Comparison of ENCODE assay signal across 8 mouse cellular contexts in the genomic region with DNA sequence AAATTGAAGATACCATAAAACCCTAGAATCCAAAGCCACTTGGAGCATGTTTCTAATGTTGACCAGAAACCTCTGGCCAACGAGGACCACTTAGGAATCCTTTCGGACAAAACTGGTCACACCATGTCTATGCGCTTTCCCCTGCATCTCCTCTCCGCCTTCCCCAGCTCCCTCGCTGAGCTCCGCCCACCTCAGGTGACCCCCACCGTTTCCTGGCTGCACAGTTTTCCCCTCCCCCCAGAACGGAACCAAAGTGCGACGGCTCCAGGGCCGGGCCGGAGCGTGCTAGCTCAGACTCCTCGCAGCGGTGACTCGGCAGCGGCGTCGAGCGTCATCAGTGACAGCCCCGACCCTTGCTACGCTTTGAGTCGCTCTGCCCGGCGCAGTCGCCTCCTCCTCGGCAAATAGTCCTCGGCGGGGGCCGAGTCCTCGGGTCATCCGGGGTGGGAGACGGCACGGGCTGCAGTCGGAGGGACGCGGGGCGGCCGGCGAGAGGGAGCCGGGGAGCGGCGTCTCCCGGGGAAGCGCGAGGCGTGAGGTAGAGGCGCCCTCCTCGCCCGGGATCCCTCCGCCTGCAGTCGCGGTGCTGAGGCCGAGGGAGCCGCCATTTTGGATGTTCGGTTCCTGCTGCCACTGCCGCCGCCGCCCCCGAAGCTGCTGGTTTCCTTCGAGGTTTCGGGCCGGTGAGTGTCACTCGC. TPM values are rescaled to one million over a fixed set of nuclear protein-coding genes. Genes with fewer than 3 reads are reported as not detected.
DNase-seq lines count a peak whose midpoint lies in the region; ATAC-seq and TF ChIP-seq lines count a peak whose summit lies in the region.

Gene Ap1g1, plus strand, starts transcription at position 275 of the 698 bp plus-strand sequence.

- TF ChIP-seq POLR2A in bone marrow, adult 2 months (IDR thresholded peaks at IDR 0.05; ENCODE audit: borderline replicate concordance, control insufficient read depth, low read depth, low read length) = peak; percentile 58; the same call in 1 of the 2 replicates
- peak; percentile 79; the same call in 1 of the 2 replicates for TF ChIP-seq POLR2A in limb, embryonic 14.5 days (IDR thresholded peaks at IDR 0.05; ENCODE audit: borderline replicate concordance, extremely low read depth, insufficient read depth, insufficient read length)

- under 1% methylated on average over 62 of the region's 64 CpGs for WGBS in bone marrow, adult 2 months
- under 1% methylated on average over 64 of the region's 64 CpGs for WGBS in embryonic facial prominence, embryonic 15.5 days
- WGBS in limb, embryonic 14.5 days = under 1% methylated on average over 49 of the region's 64 CpGs
- WGBS in midbrain, postnatal 0 days = under 1% methylated on average over 49 of the region's 64 CpGs

- peak; percentile 97 for DNase-seq in 416B (ENCODE audit: low read depth)
- DNase-seq in heart, adult 8-10 months (ENCODE audit: low spot score) = peak; percentile 94
- DNase-seq in kidney, adult 9 months = peak; percentile 97
- DNase-seq in limb, embryonic 14.5 days (ENCODE audit: low spot score) = peak; percentile 99
- peak; percentile 99 for DNase-seq in midbrain, postnatal 0 days (ENCODE audit: low spot score)
- peak; percentile 91 to 96 for DNase-seq in spleen, postnatal 14 days (ENCODE audit: low spot score in 2 of 2)

- H3K4me1 ChIP-seq in bone marrow, adult 2 months (ENCODE audit: control insufficient read depth, insufficient read depth, low read length) = no peaks in the 10 kb centered on the region; the same call in 1 of the 2 replicates
- H3K4me1 ChIP-seq in embryonic facial prominence, embryonic 15.5 days = peaks cover 9% of the 10 kb centered on the region; the same call in 1 of the 2 replicates
- H3K4me1 ChIP-seq in limb, embryonic 14.5 days (ENCODE audit: control insufficient read depth, insufficient read depth, low read length) = peaks cover 10% of the 10 kb centered on the region
- 0 out of 2 replicates have a peak, but pooled peaks cover 5% of the 10 kb centered on the region for H3K4me1 ChIP-seq in midbrain, postnatal 0 days (ENCODE audit: insufficient read depth, low read length)

- peak within 1 kb of the TSS; percentile 70 for H3K4me3 ChIP-seq in bone marrow, adult 2 months (replicated peaks; ENCODE audit: control insufficient read depth, low read depth, low read length)
- peak within 1 kb of the TSS; percentile 91 for H3K4me3 ChIP-seq in embryonic facial prominence, embryonic 15.5 days (replicated peaks)
- H3K4me3 ChIP-seq in limb, embryonic 14.5 days (replicated peaks; ENCODE audit: low read length) = peak within 1 kb of the TSS; percentile 92
- peak within 1 kb of the TSS; percentile 96 for H3K4me3 ChIP-seq in midbrain, postnatal 0 days (ENCODE audit: low read depth, low read length)

- 0 out of 2 replicates have a peak, but pooled peaks cover 4% of the 10 kb centered on the region for H3K27me3 ChIP-seq in embryonic facial prominence, embryonic 15.5 days
- H3K27me3 ChIP-seq in limb, embryonic 14.5 days (ENCODE audit: control insufficient read depth, insufficient read depth, low read length) = no peaks in the 10 kb centered on the region
- H3K27me3 ChIP-seq in midbrain, postnatal 0 days (ENCODE audit: insufficient read depth, low read length) = peaks cover 5% of the 10 kb centered on the region; the same call in 1 of the 2 replicates

- peak; percentile 99 for ATAC-seq in embryonic facial prominence, embryonic 15.5 days (ENCODE audit: insufficient number of reproducible peaks, low FRiP score, low TSS enrichment, low read depth)
- peak; percentile 99 for ATAC-seq in limb, embryonic 14.5 days (ENCODE audit: low FRiP score, low read depth)
- ATAC-seq in midbrain, postnatal 0 days (ENCODE audit: low FRiP score) = peak; percentile 99

- no peak for TF ChIP-seq CTCF in bone marrow, adult 2 months (IDR thresholded peaks at IDR 0.05; ENCODE audit: control insufficient read depth, insufficient read depth, low read length)
- peak; percentile 1; the same call in 1 of the 2 replicates for TF ChIP-seq CTCF in midbrain, postnatal 0 days (IDR thresholded peaks at IDR 0.05)

- peak within 1 kb of the TSS; percentile 88 for H3K9ac ChIP-seq in embryonic facial prominence, embryonic 15.5 days
- H3K9ac ChIP-seq in limb, embryonic 14.5 days (ENCODE audit: low read depth, low read length, severe bottlenecking) = peak within 1 kb of the TSS; percentile 91
- H3K9ac ChIP-seq in midbrain, postnatal 0 days (replicated peaks; ENCODE audit: low read length, poor library complexity, severe bottlenecking) = peak within 1 kb of the TSS; percentile 96

- peak within 1 kb of the TSS; percentile 97 for H3K27ac ChIP-seq in bone marrow, adult 2 months (ENCODE audit: control insufficient read depth, insufficient read depth, low read depth, low read length, poor library complexity)
- H3K27ac ChIP-seq in embryonic facial prominence, embryonic 15.5 days (replicated peaks) = peak within 1 kb of the TSS; percentile 98
- peak within 1 kb of the TSS; percentile 97 for H3K27ac ChIP-seq in limb, embryonic 14.5 days (replicated peaks; ENCODE audit: low read depth, low read length)
- peak within 1 kb of the TSS; percentile 99 for H3K27ac ChIP-seq in midbrain, postnatal 0 days (ENCODE audit: low read depth, low read length)

- H3K4me2 ChIP-seq in embryonic facial prominence, embryonic 15.5 days (replicated peaks) = peak within 1 kb of the TSS; percentile 80
- peak within 1 kb of the TSS; percentile 59 for H3K4me2 ChIP-seq in limb, embryonic 14.5 days (replicated peaks; ENCODE audit: low read depth, low read length, severe bottlenecking)
- H3K4me2 ChIP-seq in midbrain, postnatal 0 days (ENCODE audit: low read depth, low read length, poor library complexity, severe bottlenecking) = peak within 1 kb of the TSS; percentile 89

- H3K9me3 ChIP-seq in embryonic facial prominence, embryonic 15.5 days (replicated peaks) = no peaks in the 10 kb centered on the region
- no peaks in the 10 kb centered on the region for H3K9me3 ChIP-seq in limb, embryonic 14.5 days (ENCODE audit: control insufficient read depth, low read length)
- H3K9me3 ChIP-seq in midbrain, postnatal 0 days (ENCODE audit: low read length) = no peaks in the 10 kb centered on the region

- no peaks in the 10 kb centered on the region for H3K36me3 ChIP-seq in embryonic facial prominence, embryonic 15.5 days
- no peaks in the 10 kb centered on the region for H3K36me3 ChIP-seq in limb, embryonic 14.5 days (ENCODE audit: control insufficient read depth, insufficient read depth, low read length)
- no peaks in the 10 kb centered on the region for H3K36me3 ChIP-seq in midbrain, postnatal 0 days (ENCODE audit: insufficient read depth, low read length)

RNA-seq across cellular contexts. Expression of gene Ap1g1, which starts in this region (rescaled TPM):
- polyA plus RNA-seq in bone marrow, adult 2 months (2011; ENCODE audit: insufficient read depth, insufficient read length, low replicate concordance, missing spikeins) = 25.8 and 34.5 TPM in 2 replicates
- 36.4 and 38.3 TPM in 2 replicates for polyA plus RNA-seq in embryonic facial prominence, embryonic 15.5 days (2015; fragmentation: Nextera tagmentation; extraction: Ambion mirVana)
- total RNA-seq in heart, adult 8-10 months (2022) = 10 to 100 TPM; 30.2 to 37.5 (median 35.7) TPM
- polyA plus RNA-seq in limb, embryonic 14.5 days (2012; rRNA removed) = 63.1 and 71.1 TPM in 2 replicates
- polyA plus RNA-seq in limb, embryonic 14.5 days (2014; fragmentation: Nextera tagmentation; extraction: Ambion mirVana) = 32.0 and 33.7 TPM in 2 replicates
- total RNA-seq in midbrain, postnatal 0 days (2014; rRNA removed) = 74.4 and 94.0 TPM in 2 replicates
- 32.8 and 40.2 TPM in 2 replicates for polyA plus RNA-seq in midbrain, postnatal 0 days (2015; fragmentation: Nextera tagmentation; extraction: Ambion mirVana)

Comparison
In these comparisons a context has a peak if more than half of its experiments do, and no peak if none do; other contexts are left out.
1. Peak in every context shown above with its lines: DNase-seq, ATAC-seq, H3K4me3 ChIP-seq and H3K27ac ChIP-seq.